Mouse (Mus musculus) urinary bladder, postnatal 14 days (tissue): ENCODE measurements around the gene Clip1.
"Not testable (repeated sequence)": the region's sequence is repeated elsewhere in the genome, so short reads cannot be mapped to it uniquely, and the experiment has no call there.

Experiments used
- DNase-seq: peaks from one replicate; pipeline ENCODE4 v3.0.0; 2021; ENCODE audit warnings: low spot score

The Clip1 gene

DNA sequence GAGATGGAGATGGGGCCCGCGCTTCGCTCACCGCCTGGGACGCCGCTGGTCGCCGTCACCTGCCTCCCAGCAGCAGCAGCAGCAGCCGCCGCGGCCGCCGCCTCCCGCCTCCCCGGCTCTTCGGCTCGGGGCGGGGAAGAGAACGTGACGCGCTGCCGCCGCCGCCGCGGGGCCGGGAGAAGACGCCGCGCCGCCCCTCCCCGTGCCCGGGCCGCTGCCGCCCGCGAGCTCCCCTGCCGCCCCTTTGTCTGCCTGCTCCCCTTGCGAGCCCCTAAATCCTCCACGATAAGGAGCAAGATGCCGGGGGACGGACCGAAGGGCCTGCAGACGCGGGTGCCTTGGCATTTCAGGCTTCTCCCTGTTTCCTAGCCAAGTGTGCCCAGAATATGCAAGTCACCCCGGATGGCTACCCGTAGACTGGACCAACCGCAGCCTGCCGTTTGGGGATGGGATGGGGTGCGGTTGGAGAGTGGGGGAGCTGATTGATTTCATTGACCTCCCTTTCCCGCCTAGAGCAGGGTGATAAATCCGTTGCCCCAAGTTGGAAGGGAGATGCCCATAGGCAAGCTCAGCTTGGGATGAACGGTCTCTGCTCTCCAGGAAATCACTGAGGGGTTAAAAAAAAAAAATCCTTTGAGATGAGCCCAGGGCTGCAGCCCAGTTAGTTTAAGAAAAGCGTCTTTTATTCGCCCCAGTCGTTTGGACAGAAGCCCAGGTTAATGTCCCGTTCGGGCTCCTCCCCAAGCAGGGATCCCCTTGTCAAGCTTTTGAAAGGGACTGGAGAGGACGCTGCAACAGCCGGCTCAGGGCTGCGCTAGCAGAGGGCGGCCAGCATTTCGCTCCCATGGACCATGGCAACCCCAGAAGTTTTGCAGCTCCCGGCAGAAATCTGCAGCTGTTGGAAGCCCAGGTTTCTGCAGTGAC lies at the start of gene Clip1:
Gene Clip1, minus strand, starts transcription at position 398 of the 924 bp plus-strand sequence.
- peak; percentile 70 for DNase-seq

DNA sequence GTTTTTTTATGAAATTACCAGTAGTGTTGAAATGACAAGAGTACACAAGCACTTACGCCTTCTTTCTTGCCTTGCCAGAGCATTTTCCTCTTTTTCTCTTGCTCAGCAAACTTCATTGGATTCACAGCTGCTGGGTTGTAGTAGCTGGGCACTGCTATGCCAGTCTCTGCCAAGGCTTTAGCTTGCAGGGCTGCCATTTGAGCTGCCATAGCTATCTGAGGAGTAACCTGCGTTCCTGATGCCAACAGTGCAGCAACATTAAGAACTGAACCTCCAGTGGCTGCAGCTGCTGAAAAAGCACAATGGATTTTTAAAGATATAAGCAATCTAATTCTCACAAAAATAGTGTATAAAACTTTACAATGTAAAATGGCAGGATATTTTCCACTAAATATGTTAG lies 46.6 kb upstream of the Clip1 start:
- DNase-seq: no peak

DNA sequence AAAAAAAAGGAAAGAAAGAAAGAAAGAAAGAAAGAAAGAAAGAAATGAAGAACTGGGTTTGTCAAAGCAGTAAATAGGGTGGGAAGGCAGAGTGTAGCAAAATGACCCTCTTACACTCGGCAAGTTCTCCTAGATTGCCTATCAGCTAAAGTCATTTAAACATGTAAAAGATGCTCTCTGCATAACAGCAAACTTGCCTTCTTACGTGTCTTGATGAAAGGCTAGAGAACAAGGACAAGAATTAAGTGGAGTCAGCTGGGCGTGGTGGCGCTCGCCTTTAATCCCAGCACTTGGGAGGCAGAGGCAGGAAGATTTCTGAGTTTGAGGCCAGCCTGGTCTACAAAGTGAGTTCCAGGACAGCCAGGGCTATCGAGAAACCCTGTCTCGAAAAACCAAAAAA lies 39.4 kb upstream of the Clip1 start:
- DNase-seq: not testable (repeated sequence)

DNA sequence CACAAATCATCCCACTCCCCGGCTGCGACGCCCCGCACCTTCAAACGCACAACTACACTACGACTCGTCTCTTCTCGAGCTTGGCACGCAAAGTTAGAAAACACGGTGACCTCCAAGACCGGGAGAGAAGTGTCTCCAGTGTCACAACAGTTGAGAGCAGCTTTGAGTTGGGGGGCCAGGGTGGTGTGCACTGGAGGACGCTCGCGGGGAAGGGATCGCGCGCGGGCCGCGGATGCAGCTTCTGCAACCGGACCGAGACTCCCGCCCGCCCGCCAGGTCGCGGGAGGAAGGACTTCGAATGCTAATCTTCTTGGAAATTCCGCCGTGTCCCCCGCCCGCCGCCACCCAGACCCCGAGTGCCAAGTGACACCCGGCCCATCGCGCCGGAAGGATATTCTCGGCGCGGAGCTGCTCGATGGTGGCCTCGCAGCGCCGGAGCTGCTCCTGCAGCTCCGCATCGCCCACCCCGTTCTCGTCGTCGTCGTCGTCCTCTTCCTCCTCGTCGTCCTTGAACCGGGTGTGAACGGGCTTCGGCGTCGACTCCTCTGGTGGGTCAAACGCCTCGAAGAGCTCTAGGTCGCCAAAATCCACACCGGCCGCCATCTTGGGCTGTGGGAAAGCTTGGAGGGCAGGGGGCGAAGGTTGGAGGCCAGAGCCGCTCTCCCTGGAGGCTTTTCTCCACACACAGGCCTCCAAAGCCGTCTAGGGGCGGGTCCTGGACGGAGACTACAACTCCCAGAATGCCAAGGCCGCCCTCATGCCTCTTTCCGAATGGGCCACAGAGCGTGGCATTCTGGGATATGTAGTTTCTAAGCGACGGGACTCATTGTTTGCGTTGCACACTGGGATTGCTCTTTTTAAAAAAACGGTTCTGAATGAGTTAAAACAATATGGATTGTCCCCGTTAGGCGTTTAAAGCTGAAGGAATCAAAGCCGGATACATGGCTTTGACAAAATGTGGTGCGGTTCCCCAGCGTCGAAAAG lies 36.2 kb upstream of the Clip1 start, which contains the start of gene Zcchc8:
Gene Zcchc8, minus strand, starts transcription at position 773 of the 984 bp plus-strand sequence.
- DNase-seq: peak; percentile 94

DNA sequence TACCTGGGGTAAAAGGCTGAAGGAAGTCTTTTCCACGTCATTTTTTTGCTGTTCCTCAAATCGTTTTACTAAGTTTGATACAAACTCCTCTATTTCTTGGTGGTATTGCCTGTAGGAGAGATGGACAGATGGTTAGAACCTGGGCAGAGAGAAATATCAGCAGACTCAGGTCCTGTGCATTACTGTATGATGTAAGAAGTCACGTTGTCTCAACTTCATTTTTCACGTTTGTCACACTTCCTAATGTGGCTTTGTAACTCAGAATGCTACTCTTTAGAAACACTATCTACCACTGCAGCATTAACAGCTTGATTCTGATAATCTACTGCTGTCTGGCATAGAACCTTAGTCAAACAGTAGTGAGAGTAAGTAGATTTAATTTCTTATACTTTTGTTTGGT lies 30.2 kb upstream of the Clip1 start:
- DNase-seq: no peak

DNA sequence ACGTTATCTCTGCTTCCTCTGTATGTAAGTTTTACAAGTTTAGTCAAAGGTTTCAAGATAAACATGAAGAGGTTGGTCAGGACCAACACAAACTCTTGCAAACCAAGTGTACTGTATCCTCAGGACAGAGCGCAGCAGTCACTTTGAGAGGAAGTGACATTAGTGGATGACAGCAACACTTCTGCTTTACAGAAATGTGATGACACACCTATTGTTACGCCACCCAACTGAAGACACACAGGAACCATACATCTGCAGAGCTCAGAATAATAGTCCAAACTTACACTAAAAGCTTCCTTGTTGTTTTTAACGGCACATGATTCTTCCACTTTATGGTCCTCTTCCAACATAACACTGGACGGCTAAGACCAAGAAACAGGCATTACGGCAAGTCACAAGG lies 29.4 kb upstream of the Clip1 start:
- no peak for DNase-seq

DNA sequence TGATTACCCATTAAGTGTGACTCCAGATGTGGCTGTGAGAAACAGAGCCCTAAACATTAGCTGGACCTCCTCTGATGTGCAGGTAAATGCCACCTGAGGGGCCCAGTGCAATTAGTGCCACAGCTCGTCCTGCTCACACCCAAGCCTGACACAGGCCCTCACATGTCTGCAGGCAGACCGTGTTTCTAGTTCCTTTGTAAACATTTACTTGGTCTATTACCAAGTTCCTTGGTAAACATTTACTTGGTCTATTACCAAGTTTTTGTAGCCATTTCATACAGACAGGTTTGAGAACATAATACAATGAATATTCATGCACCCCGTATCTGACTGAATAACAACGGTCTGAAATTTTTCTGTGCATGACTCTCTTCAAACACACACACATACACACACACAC lies 25.2 kb upstream of the Clip1 start:
- peak; percentile 50 for DNase-seq

DNA sequence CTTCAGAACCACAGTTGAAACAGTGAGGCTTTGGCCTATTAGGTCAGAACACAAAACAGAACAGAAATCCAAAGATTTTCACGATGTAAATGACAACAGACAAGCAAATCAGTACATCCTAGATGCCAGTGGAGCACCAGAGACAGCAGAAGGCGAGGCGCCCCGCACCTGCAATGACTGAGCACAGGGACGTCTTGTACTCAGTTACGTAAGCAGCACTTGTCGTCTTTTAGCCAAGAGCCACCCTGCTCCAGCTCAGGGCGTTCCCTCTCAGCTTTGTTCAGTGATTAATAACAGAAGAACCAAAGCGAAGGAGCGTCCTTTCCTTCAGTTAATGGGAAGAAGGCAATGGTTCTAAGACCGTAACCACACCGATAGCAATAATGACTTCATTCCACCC lies 24.2 kb upstream of the Clip1 start:
- DNase-seq: no peak

DNA sequence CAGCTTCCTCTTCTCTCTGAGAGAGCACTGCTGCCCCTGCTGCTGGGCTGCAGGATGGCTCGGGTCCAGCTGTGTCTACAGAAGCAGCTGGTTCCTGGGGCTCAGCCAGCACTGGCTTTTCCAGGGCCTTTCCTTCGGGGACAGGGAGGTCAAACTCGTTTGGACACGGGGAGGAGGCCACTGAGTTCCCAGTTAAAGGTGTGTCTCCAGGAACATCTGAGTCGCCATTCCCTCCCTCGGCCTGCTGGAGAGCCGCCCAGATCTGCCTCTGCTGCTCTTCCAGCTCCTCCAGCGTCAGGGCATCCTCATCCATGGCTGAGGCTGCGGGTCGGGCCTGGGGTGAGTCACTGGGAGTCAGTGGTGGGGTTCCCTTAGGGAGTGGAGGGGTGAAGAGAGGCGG lies 16.2 kb upstream of the Clip1 start:
- peak; percentile 61 for DNase-seq

DNA sequence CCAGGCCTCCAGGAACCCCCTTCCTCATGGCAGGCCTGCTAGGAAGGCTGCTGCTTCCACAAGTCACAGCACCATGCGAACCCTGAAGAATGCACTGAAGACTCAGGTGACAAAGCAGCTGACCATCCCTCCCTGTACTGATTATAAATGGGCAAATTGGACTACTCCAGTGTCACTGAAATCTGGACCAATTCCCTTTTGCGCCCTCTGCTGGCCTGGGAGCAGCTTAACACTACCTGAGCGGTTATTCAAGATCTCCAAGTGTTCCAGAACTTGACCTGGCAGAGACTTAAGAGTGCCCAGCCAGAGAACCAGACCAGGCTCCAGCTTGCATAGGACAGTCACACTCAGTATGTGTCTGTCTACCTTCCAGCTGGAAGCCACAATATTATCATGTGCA lies 14.8 kb upstream of the Clip1 start:
- DNase-seq: peak; percentile 78

DNA sequence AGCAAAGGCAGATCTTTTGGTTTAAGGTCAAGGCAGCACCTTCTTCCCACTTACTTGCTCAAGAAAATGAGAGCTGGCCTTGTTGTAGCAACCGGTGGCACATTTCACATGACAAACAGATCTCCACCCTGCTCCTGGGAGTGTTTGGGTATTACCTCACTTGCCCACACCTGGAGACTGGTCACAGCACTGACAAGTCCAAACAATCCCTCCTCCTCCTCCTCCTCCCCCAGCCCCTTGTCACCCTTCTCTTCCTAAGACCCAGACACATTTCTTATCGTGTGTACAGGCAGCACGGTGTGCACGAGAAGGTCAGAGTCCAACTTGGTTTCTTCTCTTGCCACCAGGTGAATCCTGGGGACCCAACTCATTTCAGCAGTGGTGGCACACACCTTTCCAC lies 12.5 kb upstream of the Clip1 start:
- peak; percentile 42 for DNase-seq

DNA sequence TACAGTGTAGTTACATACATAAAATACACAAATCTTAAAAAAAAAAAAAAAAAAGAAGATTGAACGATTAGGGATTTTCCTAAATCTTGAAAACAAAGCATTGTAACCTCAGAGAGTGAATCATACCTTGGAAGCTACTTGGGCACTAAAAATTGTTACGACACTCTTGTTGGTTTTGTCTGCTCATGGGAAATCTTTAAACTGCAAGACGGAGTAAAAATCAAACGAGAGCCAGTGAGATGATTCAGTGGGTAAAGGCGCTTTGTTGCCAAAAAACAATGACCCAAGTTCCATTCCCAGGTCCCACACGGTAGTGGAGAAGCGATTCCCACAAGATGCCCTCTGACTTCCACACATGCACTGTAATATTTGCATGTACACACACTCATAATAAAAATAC lies 11.8 kb upstream of the Clip1 start:
- DNase-seq: no peak

DNA sequence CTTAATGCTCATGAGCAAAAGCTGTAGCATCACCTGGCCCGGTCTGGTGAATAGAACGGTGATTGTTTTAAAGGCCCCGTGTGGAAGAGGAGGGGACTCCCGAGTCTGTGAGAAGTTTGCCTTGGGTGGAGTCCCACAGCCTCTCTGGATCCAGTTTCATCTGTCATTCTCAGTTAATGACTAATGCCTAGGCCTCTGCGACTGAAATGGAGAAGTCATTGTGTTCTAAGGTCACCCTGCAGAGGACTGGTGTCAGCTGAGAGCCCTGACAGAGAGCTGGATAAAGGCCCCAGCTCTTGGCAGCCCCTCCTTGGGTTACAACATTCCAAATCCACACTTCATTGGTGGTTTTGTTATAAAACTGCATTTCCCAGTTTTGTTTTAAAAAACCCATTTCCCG lies 10.1 kb upstream of the Clip1 start:
- peak; percentile 56 for DNase-seq

DNA sequence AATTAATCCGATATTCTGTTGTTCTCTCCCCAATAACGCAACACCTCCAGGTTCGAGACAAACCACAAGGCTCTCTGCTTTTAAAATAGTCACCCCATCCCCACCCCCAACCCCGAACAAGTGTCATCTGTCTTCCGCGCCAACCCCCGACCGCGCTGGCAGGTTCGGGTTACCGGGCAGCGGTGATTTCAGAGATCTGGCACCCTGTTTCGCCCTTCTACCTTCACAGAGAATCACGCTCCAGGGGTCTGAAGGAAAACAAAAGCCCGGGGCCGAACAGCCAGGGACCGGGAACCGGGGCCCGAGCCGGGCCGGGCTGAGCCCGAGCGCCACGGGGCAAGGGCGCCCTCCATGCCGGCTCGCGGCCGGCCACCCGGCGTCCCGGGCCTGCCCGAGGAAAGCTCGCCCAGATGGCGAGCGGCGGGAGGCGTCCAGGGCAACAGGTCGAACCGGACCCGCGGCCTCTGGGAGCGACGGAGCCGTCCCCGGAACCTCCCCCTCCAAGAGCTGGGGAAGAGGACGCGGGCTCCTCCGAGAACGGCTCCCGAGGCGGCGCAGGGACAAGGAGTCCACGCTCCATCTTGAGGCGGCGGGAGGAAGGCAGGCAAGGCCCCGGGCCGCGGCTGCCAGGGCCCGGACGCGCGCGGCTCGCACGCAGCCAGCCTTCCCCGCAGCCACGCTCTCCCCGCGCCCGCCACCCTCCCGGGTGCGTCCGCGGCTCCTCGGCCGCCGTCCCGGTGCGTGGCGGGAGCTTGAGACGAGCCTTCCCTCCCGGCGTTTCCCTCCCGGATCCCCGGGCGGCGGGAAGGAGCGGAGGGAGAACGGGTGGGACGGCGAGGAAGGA lies 819 bp downstream of the Clip1 start:
- peak; percentile 69 for DNase-seq

DNA sequence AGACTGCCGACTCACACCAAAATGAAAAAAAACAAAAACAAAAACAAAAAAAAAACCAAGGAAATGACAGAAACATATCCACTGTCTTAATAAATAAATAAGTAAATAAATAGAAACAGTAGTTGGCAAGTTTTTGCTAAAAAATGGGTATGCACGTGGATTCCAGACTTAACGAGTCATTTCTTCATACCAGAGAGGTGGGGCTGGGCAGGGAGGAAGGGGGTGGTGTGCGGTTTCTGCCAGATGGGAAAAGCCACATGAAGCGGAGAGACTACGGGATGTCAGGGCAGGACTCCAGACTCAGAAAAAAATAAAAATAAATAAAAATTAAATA lies 1.4 kb downstream of the Clip1 start:
- peak; percentile 40 for DNase-seq

DNA sequence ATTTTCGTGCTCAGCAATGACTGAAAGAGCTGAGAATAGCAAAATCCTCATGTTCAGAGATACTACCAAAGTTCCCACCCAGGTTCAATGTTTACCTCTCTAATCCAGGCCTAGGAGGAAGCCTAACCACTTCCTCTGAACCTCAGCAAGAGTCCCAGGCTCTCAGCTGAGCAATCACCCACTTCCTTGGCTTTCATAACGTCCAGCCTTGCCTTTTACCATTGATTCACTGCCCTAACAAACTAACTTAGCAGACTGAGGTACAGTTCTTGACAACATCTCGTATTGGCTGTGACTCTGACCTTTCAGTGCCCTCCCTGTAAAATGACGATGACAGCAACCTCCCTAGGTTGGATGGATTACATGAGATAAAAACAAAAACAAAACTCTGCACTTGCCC lies 2.0 kb downstream of the Clip1 start:
- no peak for DNase-seq

DNA sequence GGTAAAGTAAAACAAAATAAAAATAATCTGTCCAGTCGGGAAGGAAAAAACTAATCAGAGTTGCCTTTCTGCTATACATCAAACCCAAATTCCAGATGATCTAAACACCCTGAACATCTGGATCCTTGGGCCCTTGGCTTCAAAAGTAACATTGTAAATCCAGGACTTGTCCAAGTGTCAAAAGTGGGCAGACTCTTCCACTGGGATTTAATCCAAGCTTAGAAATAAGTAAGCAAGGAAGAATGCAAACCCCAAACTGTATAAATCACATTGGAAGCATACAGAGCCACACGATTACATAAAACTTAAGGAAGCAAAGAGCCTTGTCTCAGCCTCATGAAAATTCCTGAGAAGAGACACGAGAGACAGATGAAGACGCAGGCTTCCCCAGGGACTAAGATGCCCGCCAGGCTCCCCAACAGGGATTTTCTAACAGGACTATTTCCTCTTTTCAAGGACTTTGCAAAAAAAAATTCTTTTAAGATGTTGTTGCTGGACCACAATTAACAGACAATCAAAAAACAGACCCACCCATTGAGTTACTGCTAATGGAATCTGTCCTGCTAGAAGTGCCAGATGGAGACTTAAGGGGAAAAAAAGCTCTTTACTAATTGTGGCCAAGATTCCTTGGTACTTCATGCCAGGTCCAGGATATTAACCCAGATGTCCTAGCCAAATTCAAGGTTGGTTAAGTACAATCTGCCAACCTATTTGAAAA lies 4.7 kb downstream of the Clip1 start:
- no peak for DNase-seq

DNA sequence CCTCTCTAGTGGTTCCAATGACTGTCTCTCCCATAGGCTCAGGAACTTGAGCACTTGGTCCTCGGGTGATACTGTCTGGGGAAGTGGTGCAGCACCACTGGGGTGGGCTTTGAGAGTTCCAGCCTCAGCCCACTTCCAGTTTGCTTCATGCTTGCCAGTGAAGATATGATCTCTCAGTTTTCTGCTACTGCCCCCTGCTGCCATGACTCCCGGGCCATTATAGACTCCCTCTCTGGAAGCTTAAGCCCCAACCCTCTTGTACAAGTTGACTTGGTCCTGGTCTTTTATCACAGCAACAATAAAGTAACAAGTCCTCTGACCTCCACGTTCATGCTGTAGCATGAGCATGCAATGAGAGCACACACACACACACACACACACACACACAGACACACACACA lies 5.3 kb downstream of the Clip1 start:
- DNase-seq: no peak

DNA sequence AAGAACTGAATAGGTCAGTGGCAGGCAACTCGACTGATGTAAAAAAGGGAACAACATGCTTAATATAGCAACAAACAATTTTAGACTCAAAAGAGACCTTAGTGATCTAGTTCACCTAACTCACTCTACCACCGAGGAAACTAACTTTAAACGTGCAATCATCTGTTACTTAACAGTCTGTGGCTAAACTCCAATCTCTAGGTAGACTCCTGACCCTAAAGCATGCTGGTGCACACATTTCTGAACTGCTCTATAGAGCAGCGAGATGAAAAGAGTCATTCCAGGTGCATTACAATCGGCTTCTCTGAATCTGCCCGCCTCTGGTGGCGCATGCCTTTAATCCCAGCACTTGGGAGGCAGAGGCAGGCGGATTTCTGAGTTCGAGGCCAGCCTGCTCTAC lies 8.7 kb downstream of the Clip1 start:
- no peak for DNase-seq

DNA sequence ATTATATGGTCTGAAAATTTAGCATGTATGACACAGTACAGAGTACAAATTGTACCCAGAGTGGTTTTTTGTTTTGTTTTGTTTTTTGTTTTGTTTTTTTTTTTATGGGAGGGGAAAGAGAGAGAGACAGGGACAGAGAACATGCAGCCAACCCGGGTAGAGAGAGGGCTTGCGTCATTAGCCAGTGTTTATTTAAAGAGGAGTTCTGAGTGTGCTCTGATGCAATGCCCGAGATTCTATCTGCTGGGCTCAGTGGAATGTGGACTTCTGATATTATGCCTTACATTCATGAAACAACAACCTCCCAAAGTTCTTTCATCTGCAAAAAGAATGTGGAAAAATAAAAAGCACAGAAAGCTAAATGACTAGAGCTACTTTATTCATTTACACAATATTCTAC lies 9.2 kb downstream of the Clip1 start:
- DNase-seq: peak; percentile 51

DNA sequence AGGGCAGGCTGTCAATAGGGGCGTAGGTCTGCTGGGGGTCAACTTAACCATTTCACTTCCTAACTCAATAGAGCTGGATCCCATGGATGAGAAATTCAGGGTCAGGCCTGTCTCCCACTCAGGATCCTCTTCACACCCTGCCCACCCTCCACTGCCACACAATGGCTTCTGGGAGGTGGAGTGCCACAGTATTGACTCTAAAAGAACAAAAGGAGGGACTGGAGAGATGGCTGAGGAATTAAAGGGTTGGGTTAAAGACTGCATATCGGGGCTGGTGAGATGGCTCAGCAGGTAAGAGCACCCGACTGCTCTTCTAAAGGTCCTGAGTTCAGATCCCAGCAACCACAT lies 13.0 kb downstream of the Clip1 start:
- no peak for DNase-seq
